Mouse (Mus musculus) CH12.LX (cell line): ENCODE data around the gene Med11.

Experiments
- BHLHE40 ChIP-seq: IDR thresholded peaks from 2 replicates; pipeline ENCODE4 v1.6.1; 2011; ENCODE audit warnings: mild to moderate bottlenecking, low read depth, low read length, improper control_type of control experiment
- CTCF ChIP-seq, 2 experiments: IDR thresholded peaks in 1 of 2; conservative IDR thresholded peaks in 1 of 2; 2 replicates each; pipeline ENCODE4 v1.5.1; 2011 to 2012; ENCODE audit warnings: low read depth in 2 of 2, low read length in 2 of 2, improper control_type of control experiment in 1 of 2, inconsistent platforms in 1 of 2, mild to moderate bottlenecking in 1 of 2, moderate library complexity in 1 of 2
- ELF1 ChIP-seq: IDR thresholded peaks from 2 replicates; pipeline ENCODE4 v1.6.1; 2014; ENCODE audit warnings: low read depth, mild to moderate bottlenecking, inconsistent platforms, low read length, improper control_type of control experiment
- EP300 ChIP-seq: IDR thresholded peaks from 2 replicates; pipeline ENCODE4 v1.6.1; 2011; ENCODE audit warnings: low read length, improper control_type of control experiment
- GABPA ChIP-seq: IDR thresholded peaks from 2 replicates; pipeline ENCODE4 v1.6.1; 2012; ENCODE audit warnings: low read depth, low read length, improper control_type of control experiment, inconsistent platforms; ENCODE audit not compliant: insufficient replicate concordance
- MAFK ChIP-seq: IDR thresholded peaks from 2 replicates; pipeline ENCODE4 v1.6.1; 2011; ENCODE audit warnings: low read length, improper control_type of control experiment; ENCODE audit not compliant: insufficient replicate concordance
- MXI1 ChIP-seq: IDR thresholded peaks from 2 replicates; pipeline ENCODE4 v1.6.1; 2011; ENCODE audit warnings: mild to moderate bottlenecking, low read depth, low read length, improper control_type of control experiment
- RAD21 ChIP-seq: IDR thresholded peaks from 2 replicates; pipeline ENCODE4 v1.6.1; 2011; ENCODE audit warnings: low read depth, mild to moderate bottlenecking, low read length, improper control_type of control experiment, moderate library complexity
- RCOR1 ChIP-seq: conservative IDR thresholded peaks from 2 replicates; pipeline ENCODE4 v1.6.1; 2012; ENCODE audit warnings: low read depth, mild to moderate bottlenecking, inconsistent platforms, low read length, improper control_type of control experiment
- SIN3A ChIP-seq: IDR thresholded peaks from 2 replicates; pipeline ENCODE4 v1.6.1; 2012; ENCODE audit warnings: low read length, improper control_type of control experiment, inconsistent platforms
- TBP ChIP-seq: conservative IDR thresholded peaks from 2 replicates; pipeline ENCODE4 v1.6.1; 2011; ENCODE audit warnings: low read depth, low read length, improper control_type of control experiment

DNA sequence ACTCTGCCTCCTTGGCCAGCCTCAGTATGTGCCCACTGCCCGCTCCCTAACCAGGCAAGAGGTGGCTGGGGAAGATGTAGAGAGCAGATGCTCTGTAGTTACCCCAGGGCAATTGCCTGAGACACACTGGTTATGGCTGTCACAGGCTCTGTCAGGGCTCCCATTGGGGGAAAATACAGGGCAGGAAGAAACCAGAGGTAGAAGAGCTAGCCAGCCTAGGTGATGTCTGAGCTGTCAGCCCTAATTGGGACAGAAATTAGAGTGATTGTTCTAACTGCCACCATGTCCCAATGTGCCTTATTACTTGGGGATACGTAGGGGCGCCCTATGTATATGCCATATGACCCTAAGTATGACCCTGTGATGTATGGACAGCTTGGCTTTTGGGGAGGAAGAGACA is 17.8 kb upstream of the Med11 start:
- TF ChIP-seq RAD21 = no peak
- TF ChIP-seq SIN3A = no peak
- no peak for TF ChIP-seq CTCF (conservative IDR thresholded peaks at IDR 0.05 in 1 of 2, IDR thresholded peaks at IDR 0.05 in 1 of 2; ENCODE audit: low read depth in 2 of 2, low read length in 2 of 2)
- no peak for TF ChIP-seq BHLHE40
- TF ChIP-seq GABPA = no peak
- no peak for TF ChIP-seq MAFK
- no peak for TF ChIP-seq EP300
- TF ChIP-seq RCOR1 = no peak
- no peak for TF ChIP-seq ELF1
- TF ChIP-seq MXI1 = no peak
- no peak for TF ChIP-seq TBP
